Mouse (Mus musculus) C2C12 (cell line): Measurements from ENCODE around the gene 1700042G07Rik. TPM values are rescaled to one million over a fixed set of nuclear protein-coding genes. Genes with fewer than 3 reads are reported as not detected.

Source experiments
- H3K27me3 ChIP-seq: one replicate; pipeline ENCODE4 v1.6.1; 2011; ENCODE audit not compliant: control insufficient read depth, insufficient read depth, insufficient read length
- H3K36me3 ChIP-seq: one replicate; pipeline ENCODE4 v1.6.1; 2011; ENCODE audit not compliant: control insufficient read depth, insufficient read depth
- H3K4me3 ChIP-seq: one replicate; pipeline ENCODE4 v1.5.1; 2011; ENCODE audit warnings: mild to moderate bottlenecking, control low read depth; ENCODE audit not compliant: poor library complexity, insufficient read depth, severe bottlenecking
- H3K79me2 ChIP-seq: one replicate; pipeline ENCODE4 v1.6.1; 2011; ENCODE audit not compliant: control insufficient read depth, insufficient read depth
- H3K79me3 ChIP-seq: one replicate; pipeline ENCODE4 v1.6.1; 2011; ENCODE audit warnings: low read depth, control low read depth
- H3ac ChIP-seq: one replicate; pipeline ENCODE3; 2011; ENCODE audit warnings: low read depth; ENCODE audit not compliant: control insufficient read depth, insufficient read length
- CEBPB ChIP-seq: IDR thresholded peaks from one replicate; pipeline ENCODE4 v1.6.1; 2011; ENCODE audit warnings: low read depth, mild to moderate bottlenecking, control low read depth, moderate library complexity
- CTCF ChIP-seq: IDR thresholded peaks from one replicate; pipeline ENCODE4 v1.5.1; 2011; ENCODE audit not compliant: control insufficient read depth, insufficient read depth, insufficient read length
- FOSL1 ChIP-seq: IDR thresholded peaks from one replicate; pipeline ENCODE4 v1.8.0; 2011; ENCODE audit warnings: mild to moderate bottlenecking, low read length; ENCODE audit not compliant: poor library complexity, insufficient read depth, severe bottlenecking
- MAX ChIP-seq: IDR thresholded peaks from one replicate; pipeline ENCODE4 v1.6.1; 2011; ENCODE audit warnings: mild to moderate bottlenecking, control low read depth
- MYOD1 ChIP-seq: IDR thresholded peaks from one replicate; pipeline ENCODE4 v1.6.1; 2011; ENCODE audit warnings: low read depth; ENCODE audit not compliant: control insufficient read depth, insufficient read length
- MYOG ChIP-seq: IDR thresholded peaks from one replicate; pipeline ENCODE4 v1.6.1; 2011; ENCODE audit not compliant: control insufficient read depth, insufficient read length; ENCODE audit errors: extremely low read depth
- USF1 ChIP-seq: IDR thresholded peaks from one replicate; pipeline ENCODE4 v1.6.1; 2011; ENCODE audit warnings: low read depth, mild to moderate bottlenecking, control low read depth, moderate library complexity
- polyA plus RNA-seq: library from polyadenylated mRNA; unstranded; fragments of >200 nt; fragmentation: generic; extraction: Trizol; gene quantifications from one replicate; pipeline ENCODE4 v1.2.1, GENCODE M21; 2012; ENCODE audit warnings: missing spikeins

The 1700042G07Rik gene
- polyA plus RNA-seq, 1 experiment = not detected

DNA sequence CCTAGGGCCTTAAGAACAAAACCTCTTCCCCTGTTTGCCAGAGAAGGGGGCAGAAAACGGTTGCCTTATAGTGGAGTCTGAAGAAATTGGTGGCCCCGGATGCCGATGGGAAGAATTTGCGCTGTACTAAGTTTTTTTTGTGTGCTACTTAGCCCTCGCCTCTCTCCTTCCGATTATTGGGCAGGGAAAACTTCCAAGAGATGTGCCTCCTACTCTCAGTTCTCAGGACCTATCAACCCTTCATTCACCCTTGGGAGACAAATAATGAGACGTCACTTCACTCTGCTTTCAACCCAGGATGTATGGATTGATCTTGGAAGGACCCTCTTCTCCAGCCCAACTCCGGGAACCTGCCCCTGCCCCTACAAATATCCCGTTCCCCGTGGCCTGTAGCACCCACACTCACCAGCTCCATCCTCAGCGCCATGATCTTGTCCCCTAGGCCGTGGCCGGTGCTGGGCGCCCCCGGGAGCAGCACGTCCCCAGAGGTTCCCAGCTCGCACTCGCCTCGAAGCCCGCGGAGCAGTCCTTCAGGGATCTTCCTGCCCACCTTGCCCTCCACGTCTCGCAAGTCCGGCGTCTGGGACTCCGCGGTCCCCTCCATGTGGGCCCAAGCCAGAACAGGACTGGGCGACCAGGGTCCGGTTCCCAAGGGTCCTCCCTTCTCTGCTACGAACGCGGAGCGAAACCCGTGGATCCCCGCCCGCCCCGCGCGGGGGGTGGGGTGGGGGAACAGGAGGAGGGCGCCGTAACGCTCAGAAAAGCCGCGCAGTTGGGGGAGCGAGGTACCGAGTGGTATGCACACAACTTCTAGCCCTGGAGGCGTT lies 29.1 kb upstream of the 1700042G07Rik start:
- no peaks in the 10 kb centered on the region for H3K79me3 ChIP-seq
- peak overlapping the region; percentile 60 for H3ac ChIP-seq
- H3K27me3 ChIP-seq = no peaks in the 10 kb centered on the region
- no peak for TF ChIP-seq MAX
- H3K36me3 ChIP-seq = no peaks in the 10 kb centered on the region
- H3K79me2 ChIP-seq = no peaks in the 10 kb centered on the region
- peak overlapping the region; percentile 50 for H3K4me3 ChIP-seq

DNA sequence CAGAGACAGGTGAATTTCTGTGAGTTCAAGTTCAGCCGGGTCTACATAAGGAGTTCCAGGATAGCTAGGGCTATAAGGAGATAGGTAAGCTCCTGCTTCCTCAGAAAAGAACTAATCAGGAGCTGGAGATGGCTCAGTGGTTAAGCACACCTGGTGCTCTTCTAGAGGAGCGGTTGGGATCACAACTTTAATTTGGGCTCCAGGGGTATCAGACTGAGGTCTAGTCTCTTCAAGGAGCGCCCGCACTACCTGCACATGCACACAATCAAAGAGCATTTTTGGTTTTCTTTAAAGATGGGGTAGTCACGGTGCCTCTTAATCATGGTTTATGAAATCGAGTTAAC lies 23.4 kb upstream of the 1700042G07Rik start:
- Histone ChIP-seq H3K36me3 (peaks cover 29% of the 10 kb centered on the region), H3ac (peak overlapping the region; percentile 99), H3K4me3 (peak overlapping the region; percentile 57), H3K27me3 (no peaks in the 10 kb centered on the region), H3K79me3 (peaks cover 13% of the 10 kb centered on the region), H3K79me2 (peaks cover 36% of the 10 kb centered on the region)
- no peak for TF ChIP-seq CEBPB
- TF ChIP-seq MYOD1 = no peak
- no peak for TF ChIP-seq CTCF

GRCm38 (mm10) chr4:116150156-116150861 lies 22.9 kb upstream of the 1700042G07Rik start:
- peak overlapping the region; percentile 57 for H3K4me3 ChIP-seq
- peak overlapping the region; percentile 99 for H3ac ChIP-seq
- peaks cover 36% of the 10 kb centered on the region for H3K79me2 ChIP-seq
- no peaks in the 10 kb centered on the region for H3K27me3 ChIP-seq
- peak; percentile 65 for TF ChIP-seq MAX
- no peak for TF ChIP-seq FOSL1
- H3K79me3 ChIP-seq = peaks cover 13% of the 10 kb centered on the region
- H3K36me3 ChIP-seq = peaks cover 33% of the 10 kb centered on the region

DNA sequence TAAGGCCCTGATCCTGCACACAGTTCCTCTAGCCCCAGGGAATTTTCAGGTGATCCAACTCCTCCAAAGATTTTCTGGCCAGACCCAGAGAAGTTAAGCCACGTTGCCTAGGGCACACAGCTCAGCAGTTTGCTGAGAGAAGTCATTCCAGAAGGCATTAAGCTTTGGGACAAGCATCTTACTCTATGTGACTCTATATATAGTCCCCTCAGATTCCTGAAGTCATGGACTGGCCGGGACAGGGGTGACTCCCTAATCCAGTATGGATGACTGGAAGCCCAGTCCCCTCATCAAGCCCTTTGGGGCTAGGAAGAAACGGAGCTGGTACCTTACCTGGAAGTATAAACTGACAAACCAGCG lies 22.3 kb upstream of the 1700042G07Rik start:
- no peak for TF ChIP-seq CTCF
- no peak for TF ChIP-seq MYOG
- no peak for TF ChIP-seq FOSL1
- TF ChIP-seq USF1 = no peak
- no peak for TF ChIP-seq MYOD1
- no peak for TF ChIP-seq CEBPB
- no peak for TF ChIP-seq MAX
- Histone ChIP-seq H3ac (peak overlapping the region; percentile 89), H3K27me3 (no peaks in the 10 kb centered on the region), H3K79me3 (peaks cover 13% of the 10 kb centered on the region), H3K4me3 (peak overlapping the region; percentile 57), H3K79me2 (peaks cover 36% of the 10 kb centered on the region), H3K36me3 (peaks cover 39% of the 10 kb centered on the region)

DNA sequence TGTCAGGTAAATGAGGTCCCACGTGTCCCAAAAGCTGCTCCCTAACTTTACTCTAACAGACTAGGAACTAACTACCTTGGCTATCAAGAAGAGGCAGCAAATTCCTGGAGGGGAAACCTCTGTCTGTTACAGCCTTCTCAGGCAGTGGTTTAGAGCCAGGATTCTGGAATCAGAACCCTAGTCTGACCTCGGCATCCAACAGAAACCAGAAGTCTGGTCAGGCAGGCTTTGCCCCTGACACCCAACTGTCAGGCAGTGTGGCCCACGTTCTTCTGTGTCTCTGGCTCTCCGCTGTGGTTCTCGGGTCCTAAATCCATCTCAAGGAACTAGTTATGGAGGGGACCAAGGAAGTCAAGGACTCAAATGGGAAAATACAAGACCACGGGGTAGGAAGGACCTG lies 21.9 kb upstream of the 1700042G07Rik start, which contains the start of gene Lurap1:
Gene Lurap1, minus strand, starts transcription at position 101 of the 400 bp plus-strand sequence.
- Histone ChIP-seq H3K36me3 (peaks cover 43% of the 10 kb centered on the region), H3K79me3 (peaks cover 13% of the 10 kb centered on the region), H3K27me3 (no peaks in the 10 kb centered on the region), H3K4me3 (peak within 1 kb of the TSS; percentile 57), H3K79me2 (peaks cover 36% of the 10 kb centered on the region), H3ac (peak within 1 kb of the TSS; percentile 99)
- TF ChIP-seq USF1 (no peak), CEBPB (no peak), CTCF (no peak), FOSL1 (no peak), MAX (no peak), MYOG (no peak), MYOD1 (no peak)

- Histone ChIP-seq H3K27me3 (no peaks in the 10 kb centered on the region), H3K79me2 (peaks cover 36% of the 10 kb centered on the region), H3K4me3 (no peak overlapping the region), H3K36me3 (peaks cover 57% of the 10 kb centered on the region), H3K79me3 (peaks cover 13% of the 10 kb centered on the region), H3ac (no peak overlapping the region)
- TF ChIP-seq MAX (no peak), CEBPB (no peak), USF1 (no peak), MYOD1 (no peak), FOSL1 (no peak), CTCF (no peak), MYOG (no peak)
Measured at GRCm38 (mm10) chr4:116152702-116153101, 20.5 kb upstream of the 1700042G07Rik start.
